Mouse (Mus musculus): ENCODE measurements around the gene Zfp977.
"Not testable (repeated sequence)": the region's sequence is repeated elsewhere in the genome, so short reads cannot be mapped to it uniquely, and the experiment has no call there.

Zfp977 gene

GRCm38 (mm10) chr7:42592413-42592812 is at the start of gene Zfp977:
Gene Zfp977 (minus strand): TSS chr7:42592547.
- DNase-seq: not testable (repeated sequence)

- DNase-seq: not testable (repeated sequence)
Measured at GRCm38 (mm10) chr7:42631031-42631430, 38.7 kb upstream of the Zfp977 start.

GRCm38 (mm10) chr7:42595666-42596065 is 3.3 kb upstream of the Zfp977 start:
- not testable (repeated sequence) for DNase-seq

- DNase-seq: not testable (repeated sequence)
Measured at GRCm38 (mm10) chr7:42591311-42591710, 1.0 kb downstream of the Zfp977 start.

- no peak for DNase-seq
Measured at GRCm38 (mm10) chr7:42578488-42578887, 13.9 kb downstream of the Zfp977 start, which contains the start of gene Gm21028. Gene Gm21028 (minus strand): TSS chr7:42578588.

- DNase-seq: no peak
Measured at GRCm38 (mm10) chr7:42551766-42552165, 40.6 kb downstream of the Zfp977 start.

Data from kidney, postnatal 25 days (tissue).